Mouse (Mus musculus): ENCODE data around the gene Prim2. TPM values are rescaled to one million over a fixed set of nuclear protein-coding genes. Genes with fewer than 3 reads are reported as not detected.

The Prim2 gene
- polyA plus RNA-seq, 1 experiment = 2.5 TPM

DNA sequence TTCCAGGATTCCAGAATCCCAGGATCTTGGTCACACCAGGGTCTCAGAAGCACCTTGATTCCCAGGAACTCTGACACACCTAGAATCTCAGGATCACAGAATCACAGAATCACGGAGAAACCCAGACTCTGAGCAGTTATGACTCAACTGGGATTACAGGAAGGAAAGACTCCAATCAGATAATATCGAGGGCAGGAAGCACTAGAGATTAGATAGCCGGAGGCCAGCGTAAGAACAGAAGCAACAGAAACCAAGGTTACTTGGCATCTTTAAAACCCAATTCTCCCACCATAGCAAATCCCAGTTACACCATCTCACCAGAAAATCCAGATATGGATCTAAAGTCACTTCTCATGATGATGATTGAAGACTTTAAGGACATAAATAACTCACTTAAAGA is 113.0 kb downstream of the Prim2 start:
- TF ChIP-seq POLR2A (IDR thresholded peaks at IDR 0.05; ENCODE audit: low read depth, low read length) (no peak), CTCF (IDR thresholded peaks at IDR 0.05; ENCODE audit: extremely low read depth, insufficient read length, insufficient replicate concordance, low read depth, low read length) (no peak)
- no peak overlapping the region for H3K4me3 ChIP-seq (ENCODE audit: low read depth, low read length)
- no peaks in the 10 kb centered on the region for H3K4me1 ChIP-seq (ENCODE audit: control insufficient read depth, insufficient read depth, insufficient read length, low read length)
- no peak overlapping the region for H3K27ac ChIP-seq (ENCODE audit: insufficient read depth, low read depth, low read length)
- WGBS = 27% methylated on average over 4 of the region's 4 CpGs
- H3K36me3 ChIP-seq (ENCODE audit: control insufficient read depth, insufficient read depth, low read length) = no peaks in the 10 kb centered on the region
- no peaks in the 10 kb centered on the region for H3K27me3 ChIP-seq (ENCODE audit: control insufficient read depth, insufficient read depth, low read length)

GRCm38 (mm10) chr1:33555626-33556025 is 114.0 kb downstream of the Prim2 start:
- Histone ChIP-seq H3K4me1 (ENCODE audit: control insufficient read depth, insufficient read depth, insufficient read length, low read length) (no peaks in the 10 kb centered on the region), H3K4me3 (ENCODE audit: low read depth, low read length) (no peak overlapping the region), H3K27me3 (ENCODE audit: control insufficient read depth, insufficient read depth, low read length) (no peaks in the 10 kb centered on the region), H3K27ac (ENCODE audit: insufficient read depth, low read depth, low read length) (no peak overlapping the region), H3K36me3 (ENCODE audit: control insufficient read depth, insufficient read depth, low read length) (no peaks in the 10 kb centered on the region)
- WGBS = 96% methylated on average over 2 of the region's 2 CpGs
- no peak for TF ChIP-seq POLR2A (IDR thresholded peaks at IDR 0.05; ENCODE audit: low read depth, low read length)
- TF ChIP-seq CTCF (IDR thresholded peaks at IDR 0.05; ENCODE audit: extremely low read depth, insufficient read length, insufficient replicate concordance, low read depth, low read length) = no peak

DNA sequence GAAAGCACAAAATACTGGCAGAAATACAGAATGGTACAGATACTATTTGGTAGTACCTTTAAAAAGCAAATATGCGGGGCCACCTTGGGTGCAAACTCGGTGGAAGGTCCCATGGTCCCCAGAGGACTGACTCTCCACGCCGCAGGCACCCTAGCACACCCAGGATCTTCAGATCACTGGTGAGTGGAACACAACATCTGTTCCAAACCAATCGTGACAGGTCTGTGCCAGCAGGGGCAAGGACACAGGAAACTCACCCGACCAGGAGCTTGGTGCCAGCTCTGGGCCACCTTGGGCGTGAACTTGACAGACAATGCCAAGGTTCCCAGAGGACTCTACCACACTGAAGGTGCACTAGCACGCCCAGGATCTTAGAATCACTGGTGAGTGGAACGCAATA is 118.2 kb downstream of the Prim2 start:
- no peaks in the 10 kb centered on the region for H3K27me3 ChIP-seq (ENCODE audit: control insufficient read depth, insufficient read depth, low read length)
- WGBS = 78% methylated on average over 9 of the region's 9 CpGs

GRCm38 (mm10) chr1:33541708-33542107 is 127.9 kb downstream of the Prim2 start:
- H3K27me3 ChIP-seq (ENCODE audit: control insufficient read depth, insufficient read depth, low read length) = no peaks in the 10 kb centered on the region
- no peak for TF ChIP-seq POLR2A (IDR thresholded peaks at IDR 0.05; ENCODE audit: low read depth, low read length)
- TF ChIP-seq CTCF (IDR thresholded peaks at IDR 0.05; ENCODE audit: extremely low read depth, insufficient read length, insufficient replicate concordance, low read depth, low read length) = no peak
- H3K4me1 ChIP-seq (ENCODE audit: control insufficient read depth, insufficient read depth, insufficient read length, low read length) = no peaks in the 10 kb centered on the region
- H3K36me3 ChIP-seq (ENCODE audit: control insufficient read depth, insufficient read depth, low read length) = no peaks in the 10 kb centered on the region
- no peak overlapping the region for H3K4me3 ChIP-seq (ENCODE audit: low read depth, low read length)
- H3K27ac ChIP-seq (ENCODE audit: insufficient read depth, low read depth, low read length) = no peak overlapping the region
- 83% methylated on average over 7 of the region's 7 CpGs for WGBS

More for the DNA sequence above, 118.2 kb downstream of the Prim2 start:
- H3K4me3 ChIP-seq (ENCODE audit: low read depth, low read length) = no peak overlapping the region
- TF ChIP-seq CTCF (IDR thresholded peaks at IDR 0.05; ENCODE audit: extremely low read depth, insufficient read length, insufficient replicate concordance, low read depth, low read length) = no peak
- TF ChIP-seq POLR2A (IDR thresholded peaks at IDR 0.05; ENCODE audit: low read depth, low read length) = no peak
- no peaks in the 10 kb centered on the region for H3K36me3 ChIP-seq (ENCODE audit: control insufficient read depth, insufficient read depth, low read length)
- H3K4me1 ChIP-seq (ENCODE audit: control insufficient read depth, insufficient read depth, insufficient read length, low read length) = no peaks in the 10 kb centered on the region
- H3K27ac ChIP-seq (ENCODE audit: insufficient read depth, low read depth, low read length) = no peak overlapping the region

DNA sequence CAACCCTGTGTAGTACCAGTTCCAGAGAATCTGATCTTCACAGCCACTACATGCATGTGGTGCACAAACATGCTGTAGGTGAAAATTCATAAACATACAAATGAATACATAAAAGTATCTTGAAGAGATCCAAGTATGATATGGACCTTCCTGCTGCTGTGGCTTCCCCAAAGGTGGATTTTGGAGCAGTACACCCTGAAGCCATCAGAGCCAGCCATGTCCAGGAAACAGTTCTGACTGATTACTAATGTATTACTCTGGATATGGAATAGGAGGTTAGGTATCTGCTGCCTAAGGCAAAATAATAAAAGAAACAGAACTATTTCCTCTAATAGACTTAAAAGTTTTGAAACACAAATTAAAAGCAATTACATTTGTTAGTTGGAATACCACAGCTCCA is 131.6 kb downstream of the Prim2 start:
- TF ChIP-seq POLR2A (IDR thresholded peaks at IDR 0.05; ENCODE audit: low read depth, low read length) = no peak
- no peak for TF ChIP-seq CTCF (IDR thresholded peaks at IDR 0.05; ENCODE audit: extremely low read depth, insufficient read length, insufficient replicate concordance, low read depth, low read length)

GRCm38 (mm10) chr1:33536272-33537004 is 133.2 kb downstream of the Prim2 start:
- Histone ChIP-seq H3K4me3 (ENCODE audit: low read depth, low read length) (no peak overlapping the region), H3K27ac (ENCODE audit: insufficient read depth, low read depth, low read length) (no peak overlapping the region), H3K27me3 (ENCODE audit: control insufficient read depth, insufficient read depth, low read length) (no peaks in the 10 kb centered on the region), H3K4me1 (ENCODE audit: control insufficient read depth, insufficient read depth, insufficient read length, low read length) (no peaks in the 10 kb centered on the region), H3K36me3 (ENCODE audit: control insufficient read depth, insufficient read depth, low read length) (no peaks in the 10 kb centered on the region)
- TF ChIP-seq POLR2A (IDR thresholded peaks at IDR 0.05; ENCODE audit: low read depth, low read length) (no peak), CTCF (IDR thresholded peaks at IDR 0.05; ENCODE audit: extremely low read depth, insufficient read length, insufficient replicate concordance, low read depth, low read length) (no peak)
- 95% methylated on average over 4 of the region's 4 CpGs for WGBS

More for the DNA sequence above, 131.6 kb downstream of the Prim2 start:
- no peak overlapping the region for H3K4me3 ChIP-seq (ENCODE audit: low read depth, low read length)
- H3K27ac ChIP-seq (ENCODE audit: insufficient read depth, low read depth, low read length) = no peak overlapping the region
- no peaks in the 10 kb centered on the region for H3K4me1 ChIP-seq (ENCODE audit: control insufficient read depth, insufficient read depth, insufficient read length, low read length)
- H3K36me3 ChIP-seq (ENCODE audit: control insufficient read depth, insufficient read depth, low read length) = no peaks in the 10 kb centered on the region
- no peaks in the 10 kb centered on the region for H3K27me3 ChIP-seq (ENCODE audit: control insufficient read depth, insufficient read depth, low read length)

- TF ChIP-seq CTCF (IDR thresholded peaks at IDR 0.05; ENCODE audit: extremely low read depth, insufficient read length, insufficient replicate concordance, low read depth, low read length) = no peak
- no peak for TF ChIP-seq POLR2A (IDR thresholded peaks at IDR 0.05; ENCODE audit: low read depth, low read length)
- 86% methylated on average over 2 of the region's 2 CpGs for WGBS
- no peak overlapping the region for H3K4me3 ChIP-seq (ENCODE audit: low read depth, low read length)
- H3K4me1 ChIP-seq (ENCODE audit: control insufficient read depth, insufficient read depth, insufficient read length, low read length) = no peaks in the 10 kb centered on the region
- no peaks in the 10 kb centered on the region for H3K27me3 ChIP-seq (ENCODE audit: control insufficient read depth, insufficient read depth, low read length)
- H3K36me3 ChIP-seq (ENCODE audit: control insufficient read depth, insufficient read depth, low read length) = no peaks in the 10 kb centered on the region
- no peak overlapping the region for H3K27ac ChIP-seq (ENCODE audit: insufficient read depth, low read depth, low read length)
Observed at GRCm38 (mm10) chr1:33535140-33535686, 134.4 kb downstream of the Prim2 start.

All from small intestine, adult 2 months (tissue).